Mouse (Mus musculus) left cerebral cortex, postnatal 4 days (tissue): Measurements from ENCODE around the gene Tmem229a. TPM values are rescaled to one million over a fixed set of nuclear protein-coding genes. Genes with fewer than 3 reads are reported as not detected.

ENCODE experiments used
- total RNA-seq, 2 experiments: library from RNA; stranded (reverse); gene quantifications; 2 replicates each; pipeline ENCODE4 v1.2.3; 2021

The Tmem229a gene
- total RNA-seq, 2 experiments from 2014 or later = 17.3 to 17.7 TPM

Other genes with a start within 250 kb of the Tmem229a start
- gene Hyal6, start 223.1 kb downstream of the Tmem229a start, total RNA-seq = not detected
- gene Hyal4, start 208.0 kb downstream of the Tmem229a start, total RNA-seq = not detected
- gene Spam1, start 165.1 kb downstream of the Tmem229a start, total RNA-seq = not detected
- gene Hyal5, start 98.3 kb downstream of the Tmem229a start, total RNA-seq = not detected